Mouse (Mus musculus) gastrocnemius, postnatal 14 days (tissue): ENCODE data around the gene Rap1gds1. TPM values are rescaled to one million over a fixed set of nuclear protein-coding genes. Genes with fewer than 3 reads are reported as not detected.

Experiments
- DNase-seq: peaks from one replicate; pipeline ENCODE4 v3.0.0; 2021; ENCODE audit warnings: mixed read lengths
- intact Hi-C: fragments of 180-260 bp; cut with DNase I; formaldehyde crosslinking; loops from one replicate; pipeline ENCODE4 v1.15.1; 2025; ENCODE audit warnings: low total_unique reads
- long read RNA-seq, 2 experiments: library from polyadenylated mRNA; stranded (forward); transcript quantifications; one replicate each; pipeline ENCODE4 v2.0.0; 2021
- total RNA-seq, 2 experiments: library from RNA; stranded (reverse); gene quantifications; 2 replicates each; pipeline ENCODE4 v1.2.3; 2021

The Rap1gds1 gene
- 10 to 100 TPM; 36.1 to 37.6 TPM for total RNA-seq
- long read RNA-seq, experiment 1, transcript Rap1gds1-201 (14 exons, 3,383 nt) = major isoform, 9 of 40 reads
- long read RNA-seq, experiment 1, transcript Rap1gds1-202 (15 exons, 3,669 nt) = minor isoform, 6 of 40 reads
- long read RNA-seq, experiment 1, partial matches to known transcripts = 8 of 40 reads
- long read RNA-seq, experiment 1, other reads (novel, unspliced or antisense) = 15 of 40 reads
- long read RNA-seq, experiment 2, transcript Rap1gds1-201 (14 exons, 3,383 nt) = major isoform, 12 of 44 reads
- long read RNA-seq, experiment 2, transcript Rap1gds1-202 (15 exons, 3,669 nt) = minor isoform, 7 of 44 reads
- long read RNA-seq, experiment 2, partial matches to known transcripts = 5 of 44 reads
- long read RNA-seq, experiment 2, other reads (novel, unspliced or antisense) = 18 of 44 reads

- intact Hi-C loops = no loop called here
- DNase-seq = peak; percentile 64
Observed at GRCm38 (mm10) chr3:139074484-139075211, at the start of gene Rap1gds1. Gene Rap1gds1, minus strand, starts transcription at chr3:139075201.

GRCm38 (mm10) chr3:139118446-139118845 is 43.4 kb upstream of the Rap1gds1 start:
- DNase-seq = no peak
- intact Hi-C loops = no loop called here

GRCm38 (mm10) chr3:139116733-139117337 is 41.8 kb upstream of the Rap1gds1 start:
- DNase-seq = no peak
- intact Hi-C loops = no loop called here

GRCm38 (mm10) chr3:139112335-139112973 is 37.5 kb upstream of the Rap1gds1 start:
- intact Hi-C loops = no loop called here
- DNase-seq = no peak

GRCm38 (mm10) chr3:139111877-139112276 is 36.9 kb upstream of the Rap1gds1 start:
- DNase-seq = no peak
- intact Hi-C loops = no loop called here

- intact Hi-C loops = no loop called here
- no peak for DNase-seq
Observed at GRCm38 (mm10) chr3:139108176-139108575, 33.2 kb upstream of the Rap1gds1 start.

- intact Hi-C loops = no loop called here
- no peak for DNase-seq
Observed at GRCm38 (mm10) chr3:139103914-139104313, 28.9 kb upstream of the Rap1gds1 start.

GRCm38 (mm10) chr3:139103346-139103745 is 28.3 kb upstream of the Rap1gds1 start:
- no peak for DNase-seq
- intact Hi-C loops = no loop called here

- intact Hi-C loops = no loop called here
- DNase-seq = no peak
Observed at GRCm38 (mm10) chr3:139101941-139102340, 26.9 kb upstream of the Rap1gds1 start.

GRCm38 (mm10) chr3:139099284-139099683 is 24.3 kb upstream of the Rap1gds1 start:
- no peak for DNase-seq
- intact Hi-C loops = no loop called here

- DNase-seq = no peak
- intact Hi-C loops = no loop called here
Observed at GRCm38 (mm10) chr3:139095894-139096293, 20.9 kb upstream of the Rap1gds1 start.

GRCm38 (mm10) chr3:139088526-139088925 is 13.5 kb upstream of the Rap1gds1 start:
- DNase-seq = no peak
- intact Hi-C loops = no loop called here

- DNase-seq = no peak
- intact Hi-C loops = no loop called here
Observed at GRCm38 (mm10) chr3:139083778-139084539, 9.0 kb upstream of the Rap1gds1 start.

GRCm38 (mm10) chr3:139079831-139080230 is 4.8 kb upstream of the Rap1gds1 start:
- intact Hi-C loops = no loop called here
- DNase-seq = no peak

- intact Hi-C loops = no loop called here
- DNase-seq = no peak
Observed at GRCm38 (mm10) chr3:139078010-139078409, 3.0 kb upstream of the Rap1gds1 start.

GRCm38 (mm10) chr3:139076059-139076455 is 1.1 kb upstream of the Rap1gds1 start:
- intact Hi-C loops = no loop called here
- DNase-seq = no peak

- intact Hi-C loops = no loop called here
- DNase-seq = peak; percentile 92
Observed at GRCm38 (mm10) chr3:139075333-139076058, 495 bp upstream of the Rap1gds1 start.

- no peak for DNase-seq
- intact Hi-C loops = no loop called here
Observed at GRCm38 (mm10) chr3:139073801-139074483, 1.1 kb downstream of the Rap1gds1 start.
